Mouse (Mus musculus) limb, embryonic 15.5 days (tissue): ENCODE results near the gene Entpd7. TPM values are rescaled to one million over a fixed set of nuclear protein-coding genes. Genes with fewer than 3 reads are reported as not detected.

ENCODE experiments used
- ATAC-seq: fragments of 200-750 bp; cut with Nextera tagmentation; 2 replicates; pipeline ENCODE4 v1.8.0; 2017; ENCODE audit warnings: low read depth, moderate TSS enrichment; ENCODE audit not compliant: insufficient number of reproducible peaks, low FRiP score, low TSS enrichment
- H3K27ac ChIP-seq: fragments of 300-500 bp; sonication (generic); 2 replicates; pipeline ENCODE4 v1.5.1; 2015; ENCODE audit warnings: moderate library complexity, mild to moderate bottlenecking, inconsistent platforms
- H3K27me3 ChIP-seq: fragments of 300-500 bp; sonication (generic); 2 replicates; pipeline ENCODE4 v1.6.1; 2015; ENCODE audit warnings: inconsistent platforms
- H3K36me3 ChIP-seq: fragments of 300-500 bp; sonication (generic); 2 replicates; pipeline ENCODE4 v1.6.1; 2015; ENCODE audit warnings: inconsistent platforms
- H3K4me1 ChIP-seq: fragments of 300-500 bp; sonication (generic); 2 replicates; pipeline ENCODE4 v1.6.1; 2015; ENCODE audit warnings: inconsistent platforms
- H3K4me2 ChIP-seq: fragments of 300-500 bp; sonication (generic); 2 replicates; pipeline ENCODE4 v1.6.1; 2015; ENCODE audit warnings: mild to moderate bottlenecking, inconsistent platforms
- H3K4me3 ChIP-seq: fragments of 300-500 bp; sonication (generic); 2 replicates; pipeline ENCODE4 v1.5.1; 2015; ENCODE audit warnings: mild to moderate bottlenecking, inconsistent platforms
- H3K9ac ChIP-seq: fragments of 300-500 bp; sonication (generic); 2 replicates; pipeline ENCODE4 v1.6.1; 2015; ENCODE audit warnings: inconsistent platforms
- H3K9me3 ChIP-seq: fragments of 300-500 bp; sonication (generic); 2 replicates; pipeline ENCODE4 v1.6.1; 2016; ENCODE audit warnings: inconsistent platforms
- WGBS: fragments of 180-500 bp; shearing (Covaris S2); methylation state at CpG from one replicate; pipeline ENCODE4 v1.1.7; 2015; 5-methylcytosine and 5-hydroxymethylcytosine counted together
- polyA plus RNA-seq: library from polyadenylated mRNA; unstranded; fragments of >200 nt; fragmentation: Nextera tagmentation; extraction: Ambion mirVana; gene quantifications from 2 replicates; pipeline ENCODE4 v1.2.1, GENCODE M21; 2015

Entpd7 gene
- polyA plus RNA-seq, 1 experiment from 2014 or later: 9.9 TPM

- Histone ChIP-seq H3K9ac (no peak overlapping the region), H3K4me3 (no peak overlapping the region), H3K4me2 (no peak overlapping the region), H3K9me3 (no peaks in the 10 kb centered on the region), H3K27ac (no peak overlapping the region), H3K27me3 (no peaks in the 10 kb centered on the region), H3K36me3 (no peaks in the 10 kb centered on the region), H3K4me1 (no peaks in the 10 kb centered on the region)
- no peak for ATAC-seq
- WGBS: 73% methylated on average over 2 of the region's 2 CpGs
Measured at GRCm38 (mm10) chr19:43762410-43762809, 72.9 kb downstream of the Entpd7 start.

- WGBS: 82% methylated on average over 5 of the region's 5 CpGs
- no peak for ATAC-seq
- no peak overlapping the region for H3K4me3 ChIP-seq
- no peak overlapping the region for H3K27ac ChIP-seq
- H3K9me3 ChIP-seq: no peaks in the 10 kb centered on the region
- H3K4me2 ChIP-seq: no peak overlapping the region
- H3K36me3 ChIP-seq: no peaks in the 10 kb centered on the region
- H3K9ac ChIP-seq: no peak overlapping the region
- H3K27me3 ChIP-seq: no peaks in the 10 kb centered on the region
- no peaks in the 10 kb centered on the region for H3K4me1 ChIP-seq
Measured at GRCm38 (mm10) chr19:43766451-43766850, 77.0 kb downstream of the Entpd7 start.

- H3K9me3 ChIP-seq: no peaks in the 10 kb centered on the region
- no peak overlapping the region for H3K4me2 ChIP-seq
- no peaks in the 10 kb centered on the region for H3K27me3 ChIP-seq
- WGBS: 84% methylated on average over 9 of the region's 9 CpGs
- H3K4me3 ChIP-seq: no peak overlapping the region
- no peaks in the 10 kb centered on the region for H3K4me1 ChIP-seq
- no peak for ATAC-seq
- no peak overlapping the region for H3K27ac ChIP-seq
- H3K9ac ChIP-seq: no peak overlapping the region
- H3K36me3 ChIP-seq: no peaks in the 10 kb centered on the region
Measured at GRCm38 (mm10) chr19:43767549-43768322, 78.3 kb downstream of the Entpd7 start.

- Histone ChIP-seq H3K36me3 (no peaks in the 10 kb centered on the region), H3K9ac (no peak overlapping the region), H3K4me1 (no peaks in the 10 kb centered on the region), H3K4me2 (no peak overlapping the region), H3K27me3 (no peaks in the 10 kb centered on the region), H3K27ac (no peak overlapping the region), H3K4me3 (no peak overlapping the region), H3K9me3 (no peaks in the 10 kb centered on the region)
- ATAC-seq: no peak
- 67% methylated on average over 5 of the region's 5 CpGs for WGBS
Measured at GRCm38 (mm10) chr19:43769366-43769960, 80.0 kb downstream of the Entpd7 start.

GRCm38 (mm10) chr19:43770584-43770983, 81.1 kb downstream of the Entpd7 start:
- 84% methylated on average over 4 of the region's 4 CpGs for WGBS
- no peaks in the 10 kb centered on the region for H3K4me1 ChIP-seq
- H3K4me3 ChIP-seq: no peak overlapping the region
- H3K9me3 ChIP-seq: no peaks in the 10 kb centered on the region
- H3K9ac ChIP-seq: no peak overlapping the region
- no peak overlapping the region for H3K27ac ChIP-seq
- ATAC-seq: no peak
- H3K36me3 ChIP-seq: no peaks in the 10 kb centered on the region
- H3K4me2 ChIP-seq: no peak overlapping the region
- H3K27me3 ChIP-seq: no peaks in the 10 kb centered on the region

GRCm38 (mm10) chr19:43771499-43771969, 82.1 kb downstream of the Entpd7 start:
- H3K4me3 ChIP-seq: no peak overlapping the region
- no peak overlapping the region for H3K4me2 ChIP-seq
- 81% methylated on average over 5 of the region's 5 CpGs for WGBS
- H3K27me3 ChIP-seq: no peaks in the 10 kb centered on the region
- H3K4me1 ChIP-seq: no peaks in the 10 kb centered on the region
- ATAC-seq: no peak
- no peak overlapping the region for H3K27ac ChIP-seq
- H3K9me3 ChIP-seq: no peaks in the 10 kb centered on the region
- H3K36me3 ChIP-seq: no peaks in the 10 kb centered on the region
- no peak overlapping the region for H3K9ac ChIP-seq

- Histone ChIP-seq H3K9me3 (no peaks in the 10 kb centered on the region), H3K4me1 (no peaks in the 10 kb centered on the region), H3K9ac (no peak overlapping the region), H3K4me3 (no peak overlapping the region), H3K27me3 (no peaks in the 10 kb centered on the region), H3K27ac (no peak overlapping the region), H3K36me3 (no peaks in the 10 kb centered on the region), H3K4me2 (no peak overlapping the region)
- WGBS: 76% methylated on average over 6 of the region's 6 CpGs
- no peak for ATAC-seq
Measured at GRCm38 (mm10) chr19:43772311-43772710, 82.8 kb downstream of the Entpd7 start.

GRCm38 (mm10) chr19:43775433-43775832, 86.0 kb downstream of the Entpd7 start:
- H3K9me3 ChIP-seq: no peaks in the 10 kb centered on the region
- no peaks in the 10 kb centered on the region for H3K4me1 ChIP-seq
- H3K4me3 ChIP-seq: no peak overlapping the region
- H3K27ac ChIP-seq: no peak overlapping the region
- H3K27me3 ChIP-seq: no peaks in the 10 kb centered on the region
- 79% methylated on average over 10 of the region's 10 CpGs for WGBS
- no peaks in the 10 kb centered on the region for H3K36me3 ChIP-seq
- H3K4me2 ChIP-seq: no peak overlapping the region
- H3K9ac ChIP-seq: no peak overlapping the region
- ATAC-seq: no peak

- no peaks in the 10 kb centered on the region for H3K27me3 ChIP-seq
- no peak overlapping the region for H3K9ac ChIP-seq
- no peak overlapping the region for H3K27ac ChIP-seq
- no peaks in the 10 kb centered on the region for H3K4me1 ChIP-seq
- H3K4me3 ChIP-seq: no peak overlapping the region
- H3K4me2 ChIP-seq: no peak overlapping the region
- H3K36me3 ChIP-seq: no peaks in the 10 kb centered on the region
- no peaks in the 10 kb centered on the region for H3K9me3 ChIP-seq
- 74% methylated on average over 4 of the region's 4 CpGs for whole genome bisulfite sequencing
- no peak for ATAC-seq
Measured at GRCm38 (mm10) chr19:43776561-43776960, 87.1 kb downstream of the Entpd7 start.

GRCm38 (mm10) chr19:43777308-43777707, 87.8 kb downstream of the Entpd7 start:
- Histone ChIP-seq H3K4me1 (no peaks in the 10 kb centered on the region), H3K9me3 (no peaks in the 10 kb centered on the region), H3K27ac (no peak overlapping the region), H3K4me3 (no peak overlapping the region), H3K4me2 (no peak overlapping the region), H3K27me3 (no peaks in the 10 kb centered on the region), H3K36me3 (no peaks in the 10 kb centered on the region), H3K9ac (no peak overlapping the region)
- 59% methylated on average over 2 of the region's 2 CpGs for WGBS
- no peak for ATAC-seq

GRCm38 (mm10) chr19:43780391-43780790, 90.9 kb downstream of the Entpd7 start:
- H3K4me1 ChIP-seq: no peaks in the 10 kb centered on the region
- no peaks in the 10 kb centered on the region for H3K9me3 ChIP-seq
- no peaks in the 10 kb centered on the region for H3K27me3 ChIP-seq
- no peak overlapping the region for H3K4me2 ChIP-seq
- no peak overlapping the region for H3K4me3 ChIP-seq
- no peaks in the 10 kb centered on the region for H3K36me3 ChIP-seq
- ATAC-seq: no peak
- H3K9ac ChIP-seq: no peak overlapping the region
- WGBS: 77% methylated on average over 5 of the region's 5 CpGs
- H3K27ac ChIP-seq: no peak overlapping the region

GRCm38 (mm10) chr19:43781980-43782379, 92.5 kb downstream of the Entpd7 start, which contains the start of gene Abcc2:
TSS of gene Abcc2 (plus strand) at chr19:43782192.
- Histone ChIP-seq H3K27ac (no peak within 1 kb of the TSS), H3K9me3 (no peaks in the 10 kb centered on the region), H3K4me1 (no peaks in the 10 kb centered on the region), H3K9ac (no peak within 1 kb of the TSS), H3K4me2 (no peak within 1 kb of the TSS), H3K36me3 (no peaks in the 10 kb centered on the region), H3K4me3 (no peak within 1 kb of the TSS), H3K27me3 (no peaks in the 10 kb centered on the region)
- ATAC-seq: no peak
- WGBS: 73% methylated on average over 3 of the region's 3 CpGs
